Mouse (Mus musculus): ENCODE data around the gene Grik2.
"Not testable (repeated sequence)": the region's sequence is repeated elsewhere in the genome, so short reads cannot be mapped to it uniquely, and the experiment has no call there.

The Grik2 gene

GRCm38 (mm10) chr10:49647116-49647515 is 141.4 kb downstream of the Grik2 start:
- DNase-seq, result no peak

- DNase-seq, result peak; percentile 87
These were observed 148.7 kb downstream of the Grik2 start for GRCm38 (mm10) chr10:49639901-49640300.

GRCm38 (mm10) chr10:49623951-49624350 is 164.6 kb downstream of the Grik2 start:
- no peak for DNase-seq

DNA sequence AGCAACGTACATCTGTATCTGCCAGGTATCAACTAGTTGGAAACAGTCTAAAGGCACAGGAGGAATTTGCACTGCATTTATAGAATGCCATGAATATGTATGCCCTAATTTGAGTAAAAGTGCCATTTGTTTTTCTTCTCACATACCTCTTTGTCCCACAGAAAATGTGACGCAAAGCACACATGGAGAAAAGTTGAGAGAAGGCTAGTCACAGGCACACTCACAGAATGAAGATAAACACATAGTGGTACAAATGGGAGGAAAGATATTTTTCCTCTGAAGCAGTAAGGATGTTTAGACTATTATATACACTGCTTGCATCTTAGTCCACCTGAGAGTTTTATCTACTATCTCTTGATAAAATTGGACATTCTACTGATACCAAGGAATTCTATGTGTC is 190.9 kb downstream of the Grik2 start:
- no peak for DNase-seq

- no peak for DNase-seq
These were observed 215.1 kb downstream of the Grik2 start for GRCm38 (mm10) chr10:49573514-49573913.

GRCm38 (mm10) chr10:49559872-49560407 is 228.6 kb downstream of the Grik2 start:
- DNase-seq, result no peak

- DNase-seq, result peak; percentile 32
These were observed 246.3 kb downstream of the Grik2 start for GRCm38 (mm10) chr10:49542249-49542648.

GRCm38 (mm10) chr10:49519752-49520151 is 268.8 kb downstream of the Grik2 start:
- DNase-seq, result no peak

GRCm38 (mm10) chr10:49500628-49501027 is 287.9 kb downstream of the Grik2 start:
- DNase-seq, result no peak

GRCm38 (mm10) chr10:49497302-49497701 is 291.3 kb downstream of the Grik2 start:
- DNase-seq, result no peak

GRCm38 (mm10) chr10:49481439-49481838 is 307.1 kb downstream of the Grik2 start:
- no peak for DNase-seq

DNA sequence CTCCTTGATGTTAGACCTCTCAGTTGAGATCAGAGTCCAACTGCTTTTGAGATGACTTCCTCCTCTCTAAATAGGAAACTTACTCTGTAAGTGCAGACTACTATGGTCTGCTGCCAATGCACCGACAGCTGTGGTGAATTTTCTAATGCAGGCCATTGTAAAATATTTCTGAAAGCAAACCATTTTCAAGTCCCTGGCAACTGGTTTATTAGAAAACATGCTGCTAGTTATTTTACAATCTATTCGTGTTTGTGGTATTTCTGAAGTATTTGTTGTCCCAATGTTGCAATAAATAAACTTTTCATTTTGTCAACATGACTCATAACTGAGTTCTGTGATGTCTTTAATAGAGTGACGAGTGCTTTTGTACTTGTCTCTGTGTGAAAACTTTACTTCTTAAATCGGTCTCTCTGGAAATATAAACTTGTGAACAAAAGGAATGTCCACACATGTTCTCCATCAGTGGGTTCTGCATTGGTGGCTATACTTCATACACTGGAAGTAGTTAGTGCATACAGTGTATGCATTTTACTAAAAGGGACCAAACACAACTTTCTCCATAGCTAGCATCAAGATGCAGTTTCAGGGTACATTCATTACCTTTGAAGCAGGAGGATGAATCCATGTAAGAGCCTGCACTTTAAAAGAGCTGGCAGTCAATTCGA is 308.3 kb downstream of the Grik2 start:
- DNase-seq, result no peak

GRCm38 (mm10) chr10:49473613-49474012 is 315.0 kb downstream of the Grik2 start:
- no peak for DNase-seq

GRCm38 (mm10) chr10:49456791-49457190 is 331.8 kb downstream of the Grik2 start:
- no peak for DNase-seq

DNA sequence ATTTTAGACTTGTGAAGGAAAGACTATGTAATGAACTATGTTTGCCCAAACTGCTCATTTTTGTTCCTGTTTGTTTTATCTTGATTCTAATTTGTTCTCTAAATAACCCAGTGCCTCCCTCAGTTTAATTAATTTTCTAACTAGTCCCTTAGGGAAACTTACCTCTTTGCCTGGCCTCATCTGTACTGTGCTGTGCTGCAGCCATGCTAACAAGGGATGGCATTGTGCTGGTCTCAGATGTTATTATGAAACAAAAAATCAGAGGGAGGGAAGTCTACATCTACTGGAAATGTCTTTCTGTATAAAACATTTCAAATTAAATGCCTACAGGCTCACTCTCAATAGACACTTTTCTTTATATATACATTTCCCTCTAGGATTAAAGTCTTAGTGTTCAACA is 335.0 kb downstream of the Grik2 start:
- no peak for DNase-seq

GRCm38 (mm10) chr10:49441369-49441768 is 347.2 kb downstream of the Grik2 start:
- DNase-seq, result no peak

DNA sequence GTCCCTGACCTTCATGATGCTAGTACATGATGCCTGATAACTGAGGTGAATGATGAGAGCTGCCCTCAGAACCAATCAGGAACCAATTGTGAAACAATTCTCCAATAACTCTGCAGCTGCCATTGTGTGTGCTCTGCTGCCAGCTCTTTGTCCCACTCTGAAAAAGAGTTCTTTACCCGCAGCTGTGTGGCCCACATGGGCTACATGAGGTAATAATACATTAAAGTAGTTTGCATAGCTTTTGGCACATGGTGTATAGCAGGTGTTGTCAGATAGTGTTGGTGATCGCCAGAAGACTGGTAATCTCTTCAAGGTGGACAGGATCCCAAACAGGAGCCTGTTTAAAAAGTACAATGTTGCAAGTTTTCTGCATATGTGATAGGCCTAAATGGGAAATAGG is 351.5 kb downstream of the Grik2 start:
- no peak for DNase-seq

- DNase-seq, result peak; percentile 49
These were observed 352.3 kb downstream of the Grik2 start for GRCm38 (mm10) chr10:49436301-49436700.

- no peak for DNase-seq
These were observed 355.7 kb downstream of the Grik2 start for GRCm38 (mm10) chr10:49432825-49433224.

- DNase-seq, result not testable (repeated sequence)
These were observed 371.4 kb downstream of the Grik2 start for GRCm38 (mm10) chr10:49417206-49417605.

DNA sequence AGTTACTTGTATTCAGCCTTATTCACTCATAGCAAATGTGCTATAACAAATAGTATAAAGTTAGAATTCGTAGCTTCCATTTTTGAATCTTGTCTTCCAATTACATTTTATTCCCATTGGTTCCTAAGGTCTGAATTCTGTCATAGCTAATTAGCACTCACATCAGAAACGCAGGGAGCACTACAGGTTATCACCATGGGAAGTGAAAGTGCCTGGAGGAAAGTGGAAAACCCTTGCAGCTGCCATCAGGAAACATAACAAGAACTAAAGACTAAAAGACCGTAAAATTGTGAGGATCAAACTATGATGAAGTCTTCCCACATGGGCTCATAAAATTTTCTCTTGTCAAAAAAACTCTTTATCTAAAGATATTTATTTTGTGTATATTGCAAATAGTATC is 405.6 kb downstream of the Grik2 start:
- DNase-seq, result peak; percentile 9

DNA sequence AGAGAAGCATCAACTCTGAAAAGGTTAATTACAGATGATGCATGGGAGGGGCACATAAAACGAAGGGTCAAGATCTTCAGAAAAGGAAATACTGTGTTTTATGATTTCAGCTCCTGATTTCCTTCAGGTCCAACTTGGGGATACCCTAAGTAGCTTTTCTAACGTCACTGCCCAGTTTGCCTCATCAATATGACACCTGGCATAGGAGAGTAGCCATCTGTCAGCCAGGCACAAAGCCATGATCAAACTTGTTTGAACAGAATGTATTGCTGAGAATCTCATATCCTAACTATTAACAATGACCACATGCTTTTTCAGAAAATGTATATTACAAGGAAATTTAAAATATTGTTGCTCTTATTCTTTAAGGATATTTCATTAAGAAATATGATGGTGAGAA is 406.7 kb downstream of the Grik2 start:
- peak; percentile 85 for DNase-seq

DNA sequence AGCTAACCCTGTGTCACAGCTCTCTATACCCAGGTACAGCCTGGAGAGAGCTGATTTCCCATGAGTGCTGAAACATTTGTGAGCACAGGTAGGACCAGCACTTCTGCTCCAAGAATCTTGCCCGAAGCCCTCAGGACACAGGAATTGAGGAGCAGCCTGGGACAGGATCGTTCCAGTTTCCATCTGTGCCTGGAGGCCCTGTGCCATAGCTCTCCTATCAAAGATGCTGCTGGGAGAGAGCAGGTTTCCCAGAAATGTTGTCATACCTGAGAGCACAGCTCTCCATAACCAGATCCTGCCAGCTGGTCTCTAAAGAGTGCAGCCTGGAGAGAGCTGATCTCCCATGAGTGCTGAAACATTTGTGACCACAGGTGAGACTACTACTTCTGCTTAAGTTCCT is 420.0 kb downstream of the Grik2 start:
- DNase-seq, result peak; percentile 83

- no peak for DNase-seq
These were observed 423.3 kb downstream of the Grik2 start for GRCm38 (mm10) chr10:49365262-49365661.

- no peak for DNase-seq
These were observed 466.2 kb downstream of the Grik2 start for GRCm38 (mm10) chr10:49322413-49322812.

Measured in cerebellum, adult 9-11 months (tissue).